Mouse (Mus musculus) mouse embryonic stem cell (cell line): Measurements from ENCODE around the gene Ybx3.

Experiments used
- in situ Hi-C, 2 experiments: fragments of 300-500 bp; cut with MboI; formaldehyde crosslinking; loops; 1 replicate in 1 of 2; 3 replicates in 1 of 2; pipeline ENCODE4 v1.14.3; 2019 to 2020; ENCODE audit warnings: low sequenced_read_pairs in 2 of 2, low pct_unique_long_range_greater_than_20kb in 1 of 2, mixed read lengths in 1 of 2; ENCODE audit not compliant: unreplicated experiment in 1 of 2

The Ybx3 gene

GRCm38 (mm10) chr6:131387221-131388039, 846 bp downstream of the Ybx3 start:
- in situ Hi-C loops = no loop called here

GRCm38 (mm10) chr6:131386416-131387019, 1.8 kb downstream of the Ybx3 start:
- in situ Hi-C loops = no loop called here

- in situ Hi-C loops = no loop called here
These were observed 2.8 kb downstream of the Ybx3 start for GRCm38 (mm10) chr6:131385469-131385868.

GRCm38 (mm10) chr6:131383713-131384330, 4.5 kb downstream of the Ybx3 start:
- in situ Hi-C loops = no loop called here

GRCm38 (mm10) chr6:131382984-131383337, 5.3 kb downstream of the Ybx3 start:
- in situ Hi-C loops = no loop called here

- in situ Hi-C loops = no loop called here
These were observed 5.9 kb downstream of the Ybx3 start for GRCm38 (mm10) chr6:131382232-131382983.

- in situ Hi-C loops = no loop called here
These were observed 9.3 kb downstream of the Ybx3 start for GRCm38 (mm10) chr6:131378858-131379428.

GRCm38 (mm10) chr6:131377378-131377777, 10.9 kb downstream of the Ybx3 start:
- in situ Hi-C loops = no loop called here

GRCm38 (mm10) chr6:131374594-131375340, 13.5 kb downstream of the Ybx3 start:
- in situ Hi-C loops = no loop called here

GRCm38 (mm10) chr6:131373160-131373559, 15.1 kb downstream of the Ybx3 start:
- in situ Hi-C loops = no loop called here

GRCm38 (mm10) chr6:131370767-131371166, 17.5 kb downstream of the Ybx3 start:
- in situ Hi-C loops = no loop called here

- in situ Hi-C loops = no loop called here
These were observed 18.2 kb downstream of the Ybx3 start for GRCm38 (mm10) chr6:131369866-131370616.

- in situ Hi-C loops = no loop called here
These were observed 21.2 kb downstream of the Ybx3 start for GRCm38 (mm10) chr6:131367101-131367500.

- in situ Hi-C loops = no loop called here
These were observed 23.9 kb downstream of the Ybx3 start for GRCm38 (mm10) chr6:131364353-131364752.

- in situ Hi-C loops = no loop called here
These were observed 25.1 kb downstream of the Ybx3 start for GRCm38 (mm10) chr6:131362987-131363765.

- in situ Hi-C loops = no loop called here
These were observed 27.6 kb downstream of the Ybx3 start for GRCm38 (mm10) chr6:131360693-131361092.

GRCm38 (mm10) chr6:131359543-131359942, 28.7 kb downstream of the Ybx3 start:
- in situ Hi-C loops = no loop called here
